Mouse (Mus musculus): Measurements from ENCODE around the gene Neurog1. TPM values are rescaled to one million over a fixed set of nuclear protein-coding genes. Genes with fewer than 3 reads are reported as not detected.

Gene Neurog1
- polyA plus RNA-seq, 1 experiment from 2014 or later: 39.9 TPM

DNA sequence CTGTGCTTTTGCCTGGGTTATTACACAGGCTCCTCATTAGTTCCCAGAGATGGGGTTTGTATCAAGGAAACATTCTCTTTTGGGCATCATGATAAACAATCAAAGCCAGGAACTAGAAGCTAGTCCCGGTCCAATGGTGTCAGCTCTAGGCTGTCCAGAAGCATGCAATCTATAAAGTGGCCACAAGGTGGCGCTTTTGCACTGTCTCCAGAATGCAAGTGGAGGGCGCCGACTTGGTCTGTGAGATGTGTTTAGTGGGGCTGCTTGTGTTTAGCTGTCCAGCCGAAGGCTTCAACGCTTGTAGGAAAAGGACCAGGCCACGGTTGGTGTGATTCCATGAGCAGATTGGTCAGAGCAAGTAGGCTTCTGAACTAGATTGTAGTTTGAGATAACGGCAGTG is 27.5 kb upstream of the Neurog1 start:
- WGBS: 24% methylated on average over 8 of the region's 8 CpGs

DNA sequence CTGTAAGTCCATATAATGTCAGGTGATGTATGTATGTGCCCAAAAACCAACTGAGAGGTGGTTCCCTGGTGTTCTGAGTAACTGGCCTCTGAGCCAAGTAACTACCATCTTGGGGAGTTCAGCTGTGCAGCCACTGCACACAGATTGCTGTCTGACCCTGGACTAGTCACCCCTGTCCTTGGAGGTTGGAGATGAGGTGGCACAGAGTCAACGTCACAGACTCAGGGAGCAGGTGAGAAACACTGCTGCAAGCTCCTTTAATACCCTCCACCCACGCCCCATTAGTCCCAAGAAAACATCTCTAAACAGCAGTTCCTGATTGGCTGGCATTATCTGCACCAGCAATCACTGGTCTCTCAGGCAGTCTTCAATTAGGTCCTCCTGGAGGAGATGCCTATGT is 23.2 kb upstream of the Neurog1 start:
- H3K4me2 ChIP-seq (replicated peaks): no peak overlapping the region
- 0 out of 2 replicates have a peak, but pooled peaks cover 3% of the 10 kb centered on the region for H3K27me3 ChIP-seq (replicated peaks)
- no peaks in the 10 kb centered on the region for H3K4me1 ChIP-seq
- 55% methylated on average over 2 of the region's 2 CpGs for WGBS
- H3K9ac ChIP-seq: no peak overlapping the region
- H3K36me3 ChIP-seq: no peaks in the 10 kb centered on the region
- peaks cover 7% of the 10 kb centered on the region; the same call in 1 of the 2 replicates for H3K9me3 ChIP-seq
- no peak overlapping the region for H3K27ac ChIP-seq
- H3K4me3 ChIP-seq: no peak overlapping the region
- no peak for ATAC-seq (ENCODE audit: low FRiP score, low read depth)

More for the DNA sequence above, 27.5 kb upstream of the Neurog1 start:
- Histone ChIP-seq H3K4me3 (no peak overlapping the region), H3K36me3 (no peaks in the 10 kb centered on the region), H3K4me2 (replicated peaks) (no peak overlapping the region), H3K4me1 (no peaks in the 10 kb centered on the region), H3K27me3 (replicated peaks) (0 out of 2 replicates have a peak, but pooled peaks cover 3% of the 10 kb centered on the region), H3K9ac (no peak overlapping the region), H3K27ac (no peak overlapping the region), H3K9me3 (no peaks in the 10 kb centered on the region)
- 0 out of 2 replicates have a peak, but pooled peaks have one; percentile 50 for ATAC-seq (ENCODE audit: low FRiP score, low read depth)

DNA sequence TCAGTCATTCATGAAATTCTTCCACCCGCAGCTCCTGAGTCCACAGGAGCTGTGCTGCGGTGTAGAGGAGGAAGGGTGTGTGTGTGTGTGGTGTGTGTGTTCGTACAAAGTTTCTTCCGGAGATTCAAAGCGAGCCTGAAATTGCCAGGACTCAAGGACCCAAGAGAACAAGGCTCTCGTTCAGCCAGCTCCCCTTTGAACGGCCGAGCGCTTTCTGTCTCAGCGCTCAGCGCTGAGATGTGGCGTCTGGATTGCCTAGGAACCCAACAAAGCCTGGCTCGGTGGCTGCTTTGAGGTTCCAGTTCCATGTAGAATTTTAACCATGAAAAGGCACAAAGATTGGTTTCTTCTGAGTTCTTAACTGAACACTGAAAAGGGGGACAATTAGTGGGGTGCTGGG is 18.2 kb upstream of the Neurog1 start:
- Histone ChIP-seq H3K9me3 (peaks cover 7% of the 10 kb centered on the region; the same call in 1 of the 2 replicates), H3K4me2 (replicated peaks) (no peak overlapping the region), H3K9ac (no peak overlapping the region), H3K4me3 (no peak overlapping the region), H3K36me3 (no peaks in the 10 kb centered on the region), H3K27me3 (replicated peaks) (peaks cover 15% of the 10 kb centered on the region), H3K4me1 (no peaks in the 10 kb centered on the region), H3K27ac (no peak overlapping the region)
- no peak for ATAC-seq (ENCODE audit: low FRiP score, low read depth)
- WGBS: 64% methylated on average over 13 of the region's 13 CpGs

DNA sequence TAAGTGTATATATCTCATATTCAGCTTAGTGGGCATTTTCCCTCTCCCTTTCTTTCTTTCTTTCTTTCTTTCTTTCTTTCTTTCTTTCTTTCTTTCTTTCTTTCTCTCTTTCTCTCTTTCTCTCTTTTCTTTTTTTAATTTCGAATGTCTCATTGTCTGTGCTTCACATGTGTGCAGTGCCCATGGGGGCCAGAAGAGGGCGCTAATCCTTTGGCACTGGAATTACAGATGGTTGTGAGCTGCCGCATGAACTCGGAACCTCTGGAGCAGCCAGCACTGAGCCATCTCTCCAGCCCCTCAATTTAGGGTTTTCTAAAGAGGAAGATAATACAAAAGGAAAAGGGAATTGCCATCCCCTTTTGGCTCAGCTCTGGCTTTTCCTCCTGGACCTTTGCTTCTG is 15.4 kb upstream of the Neurog1 start:
- H3K4me1 ChIP-seq: no peaks in the 10 kb centered on the region
- WGBS: 77% methylated on average over 4 of the region's 4 CpGs
- no peak overlapping the region for H3K4me2 ChIP-seq (replicated peaks)
- no peak overlapping the region for H3K27ac ChIP-seq
- peaks cover 41% of the 10 kb centered on the region for H3K27me3 ChIP-seq (replicated peaks)
- H3K9ac ChIP-seq: no peak overlapping the region
- no peaks in the 10 kb centered on the region for H3K36me3 ChIP-seq
- peaks cover 7% of the 10 kb centered on the region; the same call in 1 of the 2 replicates for H3K9me3 ChIP-seq
- ATAC-seq (ENCODE audit: low FRiP score, low read depth): no peak
- no peak overlapping the region for H3K4me3 ChIP-seq

DNA sequence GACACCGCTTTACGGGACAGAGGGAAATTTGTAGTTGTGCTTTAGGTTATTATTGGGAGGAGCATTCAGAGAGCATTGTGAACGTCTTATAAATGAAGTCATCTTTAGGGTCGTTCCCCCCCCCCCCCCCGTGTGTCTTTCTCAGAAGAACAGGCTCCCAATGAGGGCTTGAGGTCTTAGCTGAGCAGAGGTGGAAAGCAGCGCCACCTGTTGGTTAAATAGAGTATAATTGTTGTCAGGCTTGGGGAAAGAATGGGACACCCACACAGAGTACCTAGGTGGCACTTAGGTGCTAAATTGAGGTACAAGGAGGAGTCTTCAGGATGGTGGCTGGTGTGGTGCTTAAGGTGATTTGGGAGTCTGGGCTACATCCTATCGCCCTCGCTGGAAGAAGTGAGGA is 14.5 kb upstream of the Neurog1 start:
- peaks cover 5% of the 10 kb centered on the region; the same call in 1 of the 2 replicates for H3K9me3 ChIP-seq
- no peak overlapping the region for H3K4me2 ChIP-seq (replicated peaks)
- H3K27me3 ChIP-seq (replicated peaks): peaks cover 50% of the 10 kb centered on the region
- peak; percentile 61; the same call in 1 of the 2 replicates for ATAC-seq (ENCODE audit: low FRiP score, low read depth)
- H3K27ac ChIP-seq: no peak overlapping the region
- H3K36me3 ChIP-seq: no peaks in the 10 kb centered on the region
- 37% methylated on average over 8 of the region's 8 CpGs for WGBS
- H3K9ac ChIP-seq: no peak overlapping the region
- no peaks in the 10 kb centered on the region for H3K4me1 ChIP-seq
- H3K4me3 ChIP-seq: no peak overlapping the region

DNA sequence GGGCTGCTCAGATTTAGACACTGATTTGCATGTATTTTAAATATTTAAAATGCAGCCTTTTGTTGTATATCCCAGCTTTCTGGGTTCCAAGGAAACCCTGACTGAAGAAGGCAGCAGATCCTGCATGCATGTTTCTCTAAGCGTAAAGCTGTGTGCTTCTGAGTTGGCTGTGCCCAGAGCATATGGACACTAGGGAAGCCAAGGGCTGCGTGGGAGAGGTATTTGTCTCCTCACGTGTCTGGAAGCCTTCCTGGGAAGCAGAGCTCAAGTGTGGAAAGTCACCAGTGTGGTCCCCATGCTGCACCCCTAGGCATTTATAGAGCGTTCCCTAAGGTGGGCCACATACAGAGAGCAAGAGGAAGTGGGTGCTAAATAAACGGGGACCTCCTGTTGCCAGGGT is 13.7 kb upstream of the Neurog1 start:
- peaks cover 58% of the 10 kb centered on the region for H3K27me3 ChIP-seq (replicated peaks)
- H3K27ac ChIP-seq: no peak overlapping the region
- ATAC-seq (ENCODE audit: low FRiP score, low read depth): no peak
- no peak overlapping the region for H3K4me3 ChIP-seq
- H3K9ac ChIP-seq: no peak overlapping the region
- no peaks in the 10 kb centered on the region for H3K4me1 ChIP-seq
- no peaks in the 10 kb centered on the region for H3K36me3 ChIP-seq
- no peaks in the 10 kb centered on the region for H3K9me3 ChIP-seq
- WGBS: 71% methylated on average over 5 of the region's 5 CpGs
- no peak overlapping the region for H3K4me2 ChIP-seq (replicated peaks)

DNA sequence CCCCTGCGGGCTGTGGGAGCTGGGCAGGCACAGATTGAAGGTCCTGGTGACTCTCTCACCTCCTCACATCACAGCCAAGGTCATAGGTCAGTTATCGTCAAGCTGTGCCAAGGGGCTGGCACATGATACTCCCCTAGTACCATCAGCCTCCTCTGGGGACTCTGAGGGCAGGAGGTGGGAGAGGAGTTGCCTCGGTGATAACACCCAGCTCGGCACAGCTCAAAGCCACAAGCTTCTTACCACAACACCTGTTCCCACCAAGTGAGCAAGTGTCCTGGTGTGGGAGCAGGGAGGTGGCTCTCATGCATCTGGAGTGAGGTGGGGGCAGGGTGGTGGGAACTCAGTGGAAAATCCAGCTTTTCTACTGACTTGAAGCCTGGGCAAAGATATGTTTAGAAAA is 10.3 kb upstream of the Neurog1 start:
- Histone ChIP-seq H3K27me3 (replicated peaks) (peaks cover 84% of the 10 kb centered on the region), H3K9ac (no peak overlapping the region), H3K4me2 (replicated peaks) (no peak overlapping the region), H3K9me3 (no peaks in the 10 kb centered on the region), H3K36me3 (no peaks in the 10 kb centered on the region), H3K27ac (no peak overlapping the region), H3K4me3 (no peak overlapping the region), H3K4me1 (peaks cover 15% of the 10 kb centered on the region)
- WGBS: 59% methylated on average over 4 of the region's 4 CpGs
- no peak for ATAC-seq (ENCODE audit: low FRiP score, low read depth)

DNA sequence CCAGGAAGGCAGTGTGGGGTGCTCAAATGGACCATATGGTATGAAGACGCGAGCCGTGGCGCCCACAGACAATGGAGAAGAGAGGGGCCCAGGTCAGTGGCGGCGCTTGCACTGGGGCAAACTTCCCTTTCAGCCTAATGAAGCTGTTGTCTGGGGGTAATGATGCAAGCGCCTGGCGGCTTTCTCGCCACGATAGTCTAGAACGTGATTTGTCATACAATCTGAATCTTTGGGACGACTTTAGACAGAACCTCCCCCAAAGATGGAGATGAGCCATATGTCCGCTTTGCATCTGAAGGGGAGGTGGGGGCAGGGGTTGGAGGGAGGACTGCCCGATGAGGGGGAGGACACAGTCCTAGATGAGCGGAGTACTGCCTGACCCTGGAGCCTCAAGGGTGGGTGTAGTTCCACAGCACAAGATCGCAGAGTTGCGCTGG is 8.4 kb upstream of the Neurog1 start:
- H3K4me2 ChIP-seq (replicated peaks): peak overlapping the region; percentile 34; the same call in 1 of the 2 replicates
- ATAC-seq (ENCODE audit: low FRiP score, low read depth): peak; percentile 35; the same call in 1 of the 2 replicates

DNA sequence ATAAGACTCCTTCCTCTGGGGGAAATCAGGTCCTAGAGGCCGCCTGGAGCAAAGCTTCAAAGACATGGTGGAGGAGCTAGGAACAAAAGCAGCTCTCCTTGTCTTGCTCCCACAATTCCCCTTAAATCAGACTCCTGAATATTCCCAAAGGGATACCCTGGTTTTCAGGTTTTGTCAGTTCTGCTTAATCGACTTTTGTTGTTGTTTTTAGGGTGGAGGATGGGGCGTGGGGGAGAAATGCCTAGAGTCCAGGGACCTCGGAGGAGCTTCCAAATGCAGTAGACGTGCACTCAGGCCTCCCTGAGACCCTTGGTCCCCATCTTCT is 7.9 kb upstream of the Neurog1 start:
- 1% methylated on average over 5 of the region's 5 CpGs for WGBS
- H3K4me1 ChIP-seq: peaks cover 32% of the 10 kb centered on the region
- H3K27ac ChIP-seq: no peak overlapping the region

More for the DNA sequence above, 8.4 kb upstream of the Neurog1 start:
- WGBS: 1% methylated on average over 17 of the region's 17 CpGs
- Histone ChIP-seq H3K4me3 (no peak overlapping the region), H3K9me3 (no peaks in the 10 kb centered on the region), H3K27me3 (replicated peaks) (peaks cover 90% of the 10 kb centered on the region), H3K4me1 (peaks cover 28% of the 10 kb centered on the region), H3K36me3 (no peaks in the 10 kb centered on the region), H3K27ac (no peak overlapping the region), H3K9ac (no peak overlapping the region)

DNA sequence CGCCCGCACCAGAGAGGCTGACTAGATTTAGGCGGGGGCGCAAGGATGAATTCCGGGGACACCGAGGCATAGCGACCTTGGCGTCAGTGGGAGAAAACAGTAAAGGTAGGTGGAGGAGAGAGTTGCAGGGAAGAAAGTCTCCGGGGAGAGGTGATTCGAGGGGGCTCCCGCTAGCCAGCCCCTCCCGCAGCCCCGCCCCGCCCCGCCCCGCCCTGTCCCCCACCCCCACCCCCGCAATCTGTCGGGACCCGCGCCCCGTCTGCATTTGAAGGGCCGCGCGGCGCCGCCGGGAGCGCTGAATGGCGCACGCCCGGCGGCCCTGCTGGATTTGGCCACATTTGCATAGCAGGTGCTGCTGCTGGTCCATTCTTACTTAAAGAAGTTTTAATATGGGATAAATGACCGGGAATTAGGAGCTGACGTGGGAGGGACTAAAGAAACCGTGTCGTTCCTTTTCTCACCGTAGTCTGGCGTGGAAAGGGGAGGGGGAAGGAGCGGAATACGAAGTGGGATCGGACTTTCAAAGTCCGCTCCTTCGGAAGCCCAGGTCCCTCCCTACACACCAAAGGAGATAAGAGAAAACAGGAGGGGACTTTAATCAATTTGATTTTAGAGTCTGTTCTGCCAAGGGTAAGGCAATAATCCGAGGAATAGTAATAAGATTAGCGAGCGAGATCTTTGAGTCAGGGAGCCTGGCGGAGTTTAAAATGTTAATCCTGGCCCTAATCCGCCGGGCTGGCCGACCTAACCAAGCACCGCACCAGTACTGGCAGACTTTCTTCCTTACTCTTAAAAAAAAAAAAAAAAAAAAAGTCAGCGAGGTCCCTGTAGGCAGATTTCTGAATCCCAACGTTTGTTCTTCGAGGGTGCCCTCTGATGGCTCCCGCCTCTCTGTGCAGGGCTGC is 7.3 kb upstream of the Neurog1 start:
- H3K27me3 ChIP-seq (replicated peaks): peaks cover 91% of the 10 kb centered on the region
- WGBS: under 1% methylated on average over 55 of the region's 55 CpGs
- peak overlapping the region; percentile 26; the same call in 1 of the 2 replicates for H3K9ac ChIP-seq
- H3K27ac ChIP-seq: no peak overlapping the region
- H3K36me3 ChIP-seq: no peaks in the 10 kb centered on the region
- no peaks in the 10 kb centered on the region for H3K9me3 ChIP-seq
- peak overlapping the region; percentile 63 for H3K4me2 ChIP-seq (replicated peaks)
- peak overlapping the region; percentile 23 for H3K4me3 ChIP-seq
- H3K4me1 ChIP-seq: peaks cover 33% of the 10 kb centered on the region
- no peak for ATAC-seq (ENCODE audit: low FRiP score, low read depth)

More for the DNA sequence above, 7.9 kb upstream of the Neurog1 start:
- Histone ChIP-seq H3K27me3 (replicated peaks) (peaks cover 90% of the 10 kb centered on the region), H3K4me2 (replicated peaks) (peak overlapping the region; percentile 34; the same call in 1 of the 2 replicates), H3K9me3 (no peaks in the 10 kb centered on the region), H3K36me3 (no peaks in the 10 kb centered on the region), H3K4me3 (no peak overlapping the region), H3K9ac (no peak overlapping the region)
- ATAC-seq (ENCODE audit: low FRiP score, low read depth): no peak

DNA sequence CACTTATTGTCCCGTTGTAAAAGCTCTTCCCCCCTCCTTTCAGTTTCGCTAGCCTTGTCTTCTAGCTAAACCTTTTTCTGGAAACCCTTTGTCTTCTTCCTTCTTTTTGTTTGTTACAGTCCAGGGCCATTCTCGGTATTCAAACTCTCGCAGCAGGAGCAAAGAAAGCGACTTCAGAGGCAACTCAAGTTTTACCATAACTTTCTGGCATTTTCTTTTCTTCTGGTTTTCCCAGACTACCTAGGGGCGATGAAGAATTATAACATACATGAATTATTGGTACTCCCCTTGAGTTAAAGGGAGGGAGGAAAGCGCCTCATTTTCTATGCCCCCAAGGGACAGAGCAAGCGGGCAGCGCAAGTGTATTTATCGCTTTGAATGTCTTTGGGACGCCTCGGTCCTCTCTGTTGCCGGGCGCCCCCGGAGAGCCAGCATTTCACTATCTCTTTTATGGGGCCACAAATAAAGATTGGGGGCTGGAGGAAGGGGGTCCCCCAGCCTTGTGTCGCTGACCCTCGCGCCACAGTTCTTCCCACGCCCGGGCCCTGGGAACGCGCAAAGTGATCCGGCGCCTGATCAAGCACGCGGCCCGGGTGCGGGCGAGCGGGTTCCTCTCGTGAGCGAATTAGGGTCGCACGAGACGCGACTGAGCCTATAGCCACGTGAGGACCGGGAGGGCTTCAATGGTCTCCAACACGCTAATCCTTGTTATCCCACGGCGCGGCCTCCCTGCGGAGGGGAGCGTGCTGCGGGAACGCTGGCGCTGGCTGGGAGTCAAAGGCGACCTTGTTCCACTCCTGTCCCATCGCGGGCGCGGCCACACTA is 6.4 kb upstream of the Neurog1 start:
- H3K4me3 ChIP-seq: peak overlapping the region; percentile 23
- no peak overlapping the region for H3K27ac ChIP-seq
- peak overlapping the region; percentile 26; the same call in 1 of the 2 replicates for H3K9ac ChIP-seq
- ATAC-seq (ENCODE audit: low FRiP score, low read depth): 0 out of 2 replicates have a peak, but pooled peaks have one; percentile 22
- H3K36me3 ChIP-seq: no peaks in the 10 kb centered on the region
- H3K4me1 ChIP-seq: peaks cover 33% of the 10 kb centered on the region
- peak overlapping the region; percentile 63 for H3K4me2 ChIP-seq (replicated peaks)
- peaks cover 91% of the 10 kb centered on the region for H3K27me3 ChIP-seq (replicated peaks)
- under 1% methylated on average over 52 of the region's 52 CpGs for WGBS
- no peaks in the 10 kb centered on the region for H3K9me3 ChIP-seq
